Mouse (Mus musculus) layer of hippocampus, adult 18-20 months (tissue): ENCODE results near the gene Msh2. TPM values are rescaled to one million over a fixed set of nuclear protein-coding genes. Genes with fewer than 3 reads are reported as not detected.

ENCODE experiments used
- total RNA-seq, 2 experiments: library from RNA; stranded (reverse); gene quantifications; 2 replicates each; pipeline ENCODE4 v1.2.3; 2021

Msh2 gene
- total RNA-seq, 2 experiments from 2014 or later: 38.4 to 39.6 TPM

Other genes starting within 250 kb of the Msh2 start
- not detected for gene Stpg4, start 244.6 kb upstream of the Msh2 start, total RNA-seq
- 1,000 to 10,000 TPM; 2,186 to 2,300 TPM for gene Calm2, start 225.4 kb upstream of the Msh2 start, total RNA-seq
- gene Epcam, start 36.4 kb upstream of the Msh2 start, total RNA-seq: under 1 TPM in 1 of 2 experiments, not detected in 1; 0.17 TPM
- 10 to 100 TPM; 23.7 to 25.2 TPM for gene Kcnk12, start 125.7 kb downstream of the Msh2 start, total RNA-seq
- gene Rpl36-ps4, start 248.6 kb downstream of the Msh2 start, total RNA-seq: not detected